Mouse (Mus musculus) CH12.LX (cell line): ENCODE measurements at regions not wholly inside any gene's neighbourhood (a gene's known extent, or its start where the extent isn't known, plus 50 kb on each side); places are given as distances from the start of the nearest gene placed in this dataset.

ENCODE experiments used
- E2F4 ChIP-seq: IDR thresholded peaks from 2 replicates; pipeline ENCODE4 v1.6.1; 2011; ENCODE audit warnings: low read depth, low read length, improper control_type of control experiment; ENCODE audit not compliant: insufficient replicate concordance
- POLR2A ChIP-seq: IDR thresholded peaks from 2 replicates; pipeline ENCODE4 v1.6.1; 2011; ENCODE audit warnings: low read depth, mild to moderate bottlenecking, improper control_type of control experiment, low read length
- POLR2AphosphoS2 ChIP-seq: IDR thresholded peaks from 2 replicates; pipeline ENCODE4 v1.6.1; 2011; ENCODE audit warnings: low read depth, low read length, improper control_type of control experiment
- TBP ChIP-seq: conservative IDR thresholded peaks from 2 replicates; pipeline ENCODE4 v1.6.1; 2011; ENCODE audit warnings: low read depth, low read length, improper control_type of control experiment
- USF1 ChIP-seq: IDR thresholded peaks from 2 replicates; pipeline ENCODE4 v1.6.1; 2014; ENCODE audit warnings: low read depth, mild to moderate bottlenecking, inconsistent platforms, low read length, improper control_type of control experiment
- USF2 ChIP-seq: conservative IDR thresholded peaks from 2 replicates; pipeline ENCODE4 v1.6.1; 2011; ENCODE audit warnings: low read depth, low read length, improper control_type of control experiment

- no peak for TF ChIP-seq POLR2A
- TF ChIP-seq POLR2AphosphoS2 = no peak
- TF ChIP-seq TBP = no peak
- no peak for TF ChIP-seq USF1
- TF ChIP-seq USF2 = no peak
- no peak for TF ChIP-seq E2F4
Observed at GRCm38 (mm10) chr6:24310675-24311074, 142.8 kb upstream of the Slc13a1 start.
